Mouse (Mus musculus) activated CD4-positive, CD25-positive, alpha-beta regulatory T cell (primary cell): ENCODE measurements around the gene Twnk. TPM values are rescaled to one million over a fixed set of nuclear protein-coding genes. Genes with fewer than 3 reads are reported as not detected.

Experiments
- polyA plus RNA-seq, 2 experiments: library from polyadenylated mRNA; unstranded; fragments of 100-300 nt; shearing (Covaris generic); gene quantifications; one replicate each; pipeline ENCODE4 v1.2.1; 2017

The Twnk gene
- polyA plus RNA-seq: 10 to 100 TPM in 1 of 2 experiments, 1 to 10 TPM in 1; 7.6 to 10.4 TPM

DNA sequence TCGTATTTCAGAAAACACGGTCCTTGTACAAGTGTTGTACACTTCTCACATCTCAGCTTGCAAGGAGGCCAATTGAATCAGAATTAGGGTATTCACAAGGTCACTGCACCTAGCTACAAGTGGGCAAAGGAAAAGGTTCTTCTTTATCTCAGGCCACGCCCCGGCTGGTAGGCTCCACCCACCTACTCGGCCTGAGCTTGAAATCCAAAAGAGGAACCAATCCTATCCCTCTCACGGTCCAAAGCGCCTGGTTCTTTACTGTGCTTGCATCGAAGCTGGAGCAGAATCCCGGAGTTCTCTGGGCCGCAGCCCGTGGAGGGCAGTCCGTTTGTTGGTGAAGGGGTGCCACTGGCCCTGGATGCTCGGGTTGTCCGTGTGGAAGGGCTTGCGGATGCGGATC lies at the start of gene Twnk:
Gene Twnk (plus strand): TSS at position 220 of the 400 bp plus-strand sequence.

DNA sequence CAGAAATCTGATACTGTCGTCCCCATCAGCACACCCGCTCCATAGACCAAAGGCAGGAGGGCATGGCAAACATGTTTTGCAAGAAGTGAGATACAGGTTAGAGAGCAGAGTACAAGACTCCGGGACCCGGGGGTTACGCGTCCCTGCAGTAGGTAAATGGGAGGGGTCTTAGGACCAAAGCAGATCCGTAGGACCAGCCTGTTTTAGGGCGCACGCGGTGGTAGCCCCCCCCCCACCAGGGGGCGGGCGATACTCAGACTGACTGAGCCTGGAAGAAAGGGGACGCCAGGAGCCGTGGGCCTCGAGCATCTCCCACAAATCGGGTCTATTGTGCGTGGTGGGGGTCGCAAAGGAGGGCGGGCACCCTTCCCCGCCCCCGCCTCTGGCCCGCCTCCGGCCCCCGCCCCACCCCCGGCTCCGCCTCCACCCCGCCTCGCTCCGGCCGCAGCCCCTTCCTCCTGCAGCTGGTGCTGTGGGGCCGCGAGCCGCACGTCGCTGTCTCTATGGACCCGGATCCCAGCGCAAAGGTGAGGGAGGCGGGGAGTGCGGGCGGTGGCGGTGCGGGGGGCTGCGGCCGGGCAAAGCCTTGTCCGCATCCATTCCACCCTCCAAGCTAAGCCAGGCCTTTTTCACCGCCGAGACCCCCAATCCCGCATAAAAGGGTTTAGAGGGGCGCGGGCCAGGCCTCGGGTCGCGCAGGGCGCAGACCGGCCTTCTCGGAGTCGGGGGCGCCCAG lies 16.5 kb upstream of the Twnk start, which contains the start of gene Sema4g:
Gene Sema4g (plus strand): TSS at position 271 of the 736 bp plus-strand sequence.

DNA sequence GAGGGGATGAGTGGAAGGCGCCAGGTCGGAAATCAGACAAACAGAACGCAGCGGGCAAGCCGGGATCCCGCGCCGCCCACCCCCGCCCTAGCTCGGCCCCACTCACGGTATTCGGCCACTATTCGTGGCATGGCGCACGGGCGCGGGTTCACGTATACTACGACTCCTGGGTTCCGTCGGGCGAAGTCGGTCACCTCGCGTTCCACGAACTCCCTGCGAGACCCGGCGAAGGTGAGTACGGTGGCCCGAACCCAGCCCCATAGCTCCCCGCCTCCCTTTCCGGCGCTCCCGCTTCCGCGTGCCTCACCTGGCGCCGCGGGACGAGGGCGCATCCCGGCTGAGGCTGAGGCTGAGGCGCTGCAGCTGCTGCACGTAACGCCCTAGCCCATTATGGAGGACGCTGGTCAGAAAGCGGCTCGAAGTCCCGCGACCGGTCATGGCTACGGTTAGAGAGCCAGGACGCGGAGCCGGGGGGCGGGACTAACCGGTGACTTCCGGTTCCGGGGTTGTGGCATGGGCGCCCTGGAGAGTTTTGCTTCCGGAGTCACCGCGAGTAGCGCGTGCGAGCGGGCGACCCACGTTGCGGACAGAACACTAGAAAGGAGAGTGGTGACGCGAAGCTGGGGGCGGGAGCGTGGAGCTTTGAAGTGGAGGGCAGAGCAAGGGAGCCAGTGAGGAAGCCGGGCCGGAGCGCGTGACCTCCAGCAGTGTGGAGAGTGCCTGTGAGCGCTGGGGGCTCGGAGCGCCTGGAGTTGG lies 672 bp downstream of the Twnk start, which contains the start of gene Mrpl43:
Gene Mrpl43 (minus strand): TSS at position 486 of the 756 bp plus-strand sequence.

DNA sequence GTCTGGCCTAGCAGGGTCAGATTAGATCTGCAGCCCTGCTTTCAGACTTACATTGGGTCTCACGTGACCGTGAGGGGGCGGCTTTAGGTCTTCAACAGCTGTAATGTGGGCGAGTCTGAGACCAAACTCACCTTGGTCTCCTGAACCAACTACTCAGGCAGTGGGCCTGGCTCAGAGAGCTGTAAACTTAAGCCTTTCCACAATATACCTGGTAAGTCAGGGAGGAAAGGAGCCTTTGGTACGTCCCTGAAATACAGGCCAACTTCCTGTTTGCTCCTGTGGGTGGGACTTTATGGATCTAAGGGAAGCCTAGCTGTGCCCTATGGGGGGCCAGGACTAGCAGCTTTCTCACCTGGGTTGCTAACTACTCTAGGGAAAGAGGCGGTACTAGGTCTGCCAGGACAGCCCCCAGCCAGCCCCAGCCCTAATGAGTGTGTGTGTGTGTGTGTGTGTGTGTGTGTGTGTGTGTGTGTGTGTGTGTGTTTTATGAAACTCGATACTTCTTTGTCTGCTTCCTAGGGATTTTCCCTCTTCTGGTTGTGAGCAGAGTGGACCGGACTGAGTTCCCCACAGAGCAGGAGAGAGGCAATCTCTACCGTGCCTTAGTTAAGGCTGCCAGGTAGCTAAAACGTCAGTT lies 9.0 kb downstream of the Twnk start, which contains the start of gene Lzts2:
Gene Lzts2 (plus strand): TSS at position 80 of the 637 bp plus-strand sequence.

DNA sequence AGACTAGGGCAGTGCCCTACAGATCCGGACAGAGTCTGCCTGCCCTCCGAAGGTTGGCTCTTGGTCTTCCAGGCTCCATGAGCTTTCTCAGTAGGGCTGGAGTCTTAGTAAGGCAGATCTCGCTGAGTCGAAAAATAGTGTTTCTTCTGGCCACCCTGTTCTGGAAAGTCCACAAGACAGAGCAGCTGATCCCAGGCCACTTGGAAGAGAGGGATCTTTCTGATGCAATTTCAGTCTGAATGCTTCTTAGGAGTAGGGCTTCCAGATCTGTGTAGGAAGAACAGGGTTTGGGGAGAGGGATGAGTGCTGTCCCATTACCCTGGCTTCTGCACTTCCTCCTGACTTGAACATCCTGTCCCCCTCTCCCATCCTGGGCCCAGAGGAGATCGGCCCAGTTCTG lies 40.2 kb downstream of the Twnk start, which contains the start of gene Pdzd7:
Gene Pdzd7 (minus strand): TSS at position 67 of the 400 bp plus-strand sequence.

DNA sequence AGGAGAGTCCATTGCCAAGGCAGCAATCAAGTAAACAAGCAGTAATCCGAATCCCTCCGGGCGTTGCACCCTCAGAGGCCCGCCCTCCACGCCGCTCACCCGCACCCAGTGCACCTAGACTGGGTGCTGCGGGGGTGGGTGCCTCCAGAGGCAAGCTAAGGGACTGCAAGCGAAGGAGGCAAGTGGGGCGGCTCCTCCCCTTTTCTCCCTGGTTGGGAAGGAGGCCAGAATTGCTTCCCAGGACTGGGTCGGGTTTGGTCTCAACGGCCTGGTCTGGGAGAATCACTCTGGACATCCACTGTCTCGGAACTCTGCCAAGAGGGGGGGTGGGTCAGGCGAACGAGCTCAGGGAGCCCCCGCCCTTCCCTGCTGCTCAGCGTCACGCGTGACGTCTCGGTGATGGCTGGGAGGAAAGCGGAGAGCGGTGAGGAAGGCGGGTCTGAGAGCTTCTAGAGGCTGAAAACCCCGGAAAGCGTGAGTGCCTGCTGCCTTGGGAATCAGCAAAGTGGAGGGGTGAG lies 42.0 kb downstream of the Twnk start, which contains the start of gene Sfxn3:
Gene Sfxn3 (plus strand): TSS at position 87 of the 518 bp plus-strand sequence.

Other genes with a start within 250 kb of the Twnk start
- under 1 TPM in 1 of 2 experiments, not detected in 1; 0.21 TPM for gene Pax2, start 249.6 kb upstream of the Twnk start, polyA plus RNA-seq
- gene Slf2, start 74.5 kb upstream of the Twnk start, polyA plus RNA-seq: 10 to 100 TPM; 26.3 to 28.3 TPM
- under 1 TPM; 0.04 to 0.12 TPM for gene Sema4g, start 16.6 kb upstream of the Twnk start, polyA plus RNA-seq
- gene Mrpl43, start 779 bp downstream of the Twnk start, polyA plus RNA-seq: 10 to 100 TPM; 72.3 to 80.9 TPM
- 1 to 10 TPM; 2.3 to 5.2 TPM for gene Lzts2, start 8.8 kb downstream of the Twnk start, polyA plus RNA-seq
- gene Pdzd7, start 40.1 kb downstream of the Twnk start, polyA plus RNA-seq: not detected
- gene Sfxn3, start 41.8 kb downstream of the Twnk start, polyA plus RNA-seq: 10 to 100 TPM; 57.4 to 63.5 TPM
- under 1 TPM; 0.21 to 0.23 TPM for gene Kazald1, start 69.6 kb downstream of the Twnk start, polyA plus RNA-seq
- gene Tlx1, start 145.0 kb downstream of the Twnk start, polyA plus RNA-seq: not detected
- under 1 TPM in 1 of 2 experiments, not detected in 1; 0.07 TPM for gene Lbx1, start 230.1 kb downstream of the Twnk start, polyA plus RNA-seq